Mouse (Mus musculus): ENCODE measurements around the gene Sprn.

The Sprn gene

GRCm38 (mm10) chr7:140154218-140154927 lies at the start of gene Sprn:
Gene Sprn (minus strand): TSS chr7:140154877.
- peak; percentile 64 for DNase-seq

DNA sequence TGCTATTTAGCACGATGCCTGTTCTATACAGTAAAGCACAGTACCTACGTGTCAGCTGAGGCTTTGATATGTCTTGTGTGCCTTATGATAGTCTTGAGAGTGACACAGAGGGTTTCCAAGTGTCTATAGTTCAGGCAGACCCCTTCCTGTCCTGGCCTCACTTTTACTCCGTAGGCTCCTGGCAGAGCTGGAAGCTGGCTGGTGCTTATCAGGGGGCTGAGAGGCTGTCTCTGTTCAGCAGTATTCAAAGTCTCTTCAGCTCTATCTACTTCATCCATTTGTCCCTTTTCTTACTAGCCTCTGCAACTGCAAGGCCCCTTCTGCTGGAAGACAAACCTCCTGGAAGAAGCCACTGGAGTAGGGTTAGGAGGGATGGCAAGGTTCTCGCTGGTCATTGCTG lies 46.4 kb upstream of the Sprn start:
- no peak for DNase-seq

DNA sequence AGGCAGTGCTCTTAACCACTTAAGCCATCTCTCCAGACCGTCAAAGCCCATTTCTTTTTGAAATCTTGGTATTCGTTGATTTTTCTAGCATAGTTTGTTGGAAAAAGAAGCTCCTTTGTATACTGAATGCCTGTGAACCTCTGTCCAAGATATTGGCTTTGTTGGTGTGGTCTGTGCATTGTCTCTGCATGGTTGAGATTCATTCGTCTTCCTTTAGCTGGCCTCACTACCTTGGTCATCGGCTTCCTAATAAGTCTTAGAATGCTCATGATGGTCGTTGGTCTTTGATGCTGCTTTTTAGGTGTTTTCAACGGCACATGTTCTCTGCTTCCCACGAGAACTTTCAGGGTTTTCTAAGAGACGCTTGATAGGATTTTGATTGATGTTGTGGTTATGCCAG lies 41.3 kb upstream of the Sprn start:
- DNase-seq, result no peak

- no peak for DNase-seq
Observed at GRCm38 (mm10) chr7:140194031-140194430, 39.4 kb upstream of the Sprn start.

- DNase-seq, result no peak
Observed at GRCm38 (mm10) chr7:140192851-140193250, 38.2 kb upstream of the Sprn start.

GRCm38 (mm10) chr7:140192445-140192844 lies 37.8 kb upstream of the Sprn start:
- DNase-seq, result no peak

- no peak for DNase-seq
Observed at GRCm38 (mm10) chr7:140190435-140190834, 35.8 kb upstream of the Sprn start.

- no peak for DNase-seq
Observed at GRCm38 (mm10) chr7:140188391-140189328, 34.0 kb upstream of the Sprn start.

- DNase-seq, result no peak
Observed at GRCm38 (mm10) chr7:140187721-140188390, 33.2 kb upstream of the Sprn start.

- DNase-seq, result no peak
Observed at GRCm38 (mm10) chr7:140186646-140187620, 32.3 kb upstream of the Sprn start.

GRCm38 (mm10) chr7:140184206-140184605 lies 29.5 kb upstream of the Sprn start:
- no peak for DNase-seq

DNA sequence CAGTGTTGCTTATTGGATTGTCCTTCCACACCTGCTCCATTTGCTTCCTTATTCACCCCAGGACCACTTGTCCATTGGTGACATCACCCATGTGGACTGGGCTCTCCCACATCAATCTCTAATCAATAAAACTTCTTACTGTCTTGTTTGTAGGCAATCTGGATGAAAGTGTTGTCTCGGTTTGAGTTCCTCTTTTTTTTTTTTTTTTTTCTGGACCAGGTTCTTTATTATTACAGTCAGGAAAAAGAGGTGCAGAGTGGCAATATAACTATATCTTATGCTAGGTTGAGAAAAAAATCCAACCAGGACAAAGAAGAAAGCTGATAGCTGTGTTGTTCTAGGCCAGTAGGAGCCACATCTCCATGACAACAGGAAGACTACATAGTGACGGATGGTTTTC lies 26.0 kb upstream of the Sprn start:
- DNase-seq, result no peak

DNA sequence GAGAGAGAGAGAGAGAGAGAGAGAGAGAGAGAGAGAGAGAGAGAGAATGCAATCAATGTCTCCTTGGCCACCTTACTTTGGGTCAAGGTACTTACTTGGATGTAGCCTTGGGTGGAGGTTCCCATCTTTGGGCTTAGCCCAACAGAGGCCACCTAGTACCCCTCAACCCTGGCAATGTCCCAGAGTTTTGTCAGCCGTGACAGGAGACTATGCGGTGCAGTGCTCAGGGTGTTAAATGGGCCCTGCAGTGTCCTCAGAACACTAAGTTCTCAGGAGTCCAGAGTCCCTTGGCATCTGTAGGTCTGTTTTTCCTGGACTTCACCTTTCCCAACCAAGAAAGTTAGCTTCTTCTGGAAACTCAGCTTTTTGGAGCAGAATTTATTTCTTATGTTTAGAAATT lies 24.5 kb upstream of the Sprn start:
- no peak for DNase-seq

GRCm38 (mm10) chr7:140172936-140173335 lies 18.3 kb upstream of the Sprn start, which contains the start of gene Olfr523:
Gene Olfr523 (plus strand): TSS chr7:140173217.
- peak; percentile 43 for DNase-seq

DNA sequence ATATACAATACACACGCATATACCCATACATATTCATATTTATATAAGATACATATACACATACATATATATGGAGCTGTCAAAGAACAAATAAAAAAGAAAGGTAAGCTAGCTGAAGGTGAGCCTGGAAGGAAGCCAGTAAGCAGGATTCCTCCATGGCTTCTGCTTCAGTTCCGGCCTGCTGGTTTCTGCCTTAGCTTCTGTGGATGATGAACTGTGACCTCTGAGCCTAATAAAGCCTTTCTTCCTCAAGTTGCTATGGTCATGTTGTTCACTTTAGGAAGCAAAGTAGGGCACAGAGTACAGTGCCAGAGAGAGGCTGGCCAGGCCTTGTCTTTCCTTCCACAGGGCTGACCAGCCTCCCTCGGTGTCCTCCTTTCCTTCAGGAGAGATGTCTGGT lies 16.2 kb upstream of the Sprn start:
- no peak for DNase-seq

- no peak for DNase-seq
Observed at GRCm38 (mm10) chr7:140169386-140169785, 14.7 kb upstream of the Sprn start.

- DNase-seq, result no peak
Observed at GRCm38 (mm10) chr7:140167950-140168349, 13.3 kb upstream of the Sprn start.

DNA sequence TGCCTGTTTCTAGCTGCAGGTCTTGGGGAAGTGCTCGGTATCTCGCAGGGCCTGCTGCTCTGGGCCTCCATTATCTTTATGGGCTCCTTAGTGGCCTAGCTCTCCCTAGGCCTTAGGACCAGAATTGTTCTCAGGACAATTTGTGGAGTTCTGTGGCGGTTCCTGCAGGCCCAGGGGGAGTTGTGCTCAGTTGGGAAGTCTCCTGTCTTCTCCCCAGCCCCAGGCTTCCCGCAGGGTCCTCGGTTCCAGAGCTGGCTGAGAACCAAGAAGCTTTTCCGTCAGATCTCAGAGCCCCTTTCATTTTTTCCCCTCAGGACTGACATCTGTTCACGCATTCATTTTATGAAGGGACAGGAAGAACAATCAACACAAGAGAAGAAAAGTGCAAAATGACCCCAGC lies 10.0 kb upstream of the Sprn start, which contains the start of gene Olfr522:
Olfr522 (minus strand) TSS at position 101 of the 400 bp plus-strand sequence.
- no peak for DNase-seq

DNA sequence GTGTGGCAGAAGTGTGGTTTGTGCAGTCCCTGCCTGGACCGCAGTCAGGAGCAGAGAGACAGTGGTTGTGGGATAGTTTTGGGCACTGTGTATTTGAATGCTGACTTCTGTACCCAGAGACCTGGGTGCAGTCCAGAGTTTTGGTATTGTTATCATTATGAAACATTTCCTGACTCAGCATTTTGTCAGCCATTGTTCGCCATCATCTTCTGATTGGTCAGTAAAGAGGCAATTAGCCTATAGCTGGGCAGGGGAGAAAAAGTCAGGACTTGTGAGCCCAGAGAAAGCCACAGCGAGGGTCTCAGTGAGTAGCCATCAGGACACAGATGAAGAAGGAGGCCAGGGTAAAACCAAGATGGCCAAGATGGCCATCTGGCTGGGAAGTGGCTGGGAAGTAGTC lies 5.7 kb upstream of the Sprn start:
- no peak for DNase-seq

GRCm38 (mm10) chr7:140153829-140154217 lies 854 bp downstream of the Sprn start:
- DNase-seq, result no peak

DNA sequence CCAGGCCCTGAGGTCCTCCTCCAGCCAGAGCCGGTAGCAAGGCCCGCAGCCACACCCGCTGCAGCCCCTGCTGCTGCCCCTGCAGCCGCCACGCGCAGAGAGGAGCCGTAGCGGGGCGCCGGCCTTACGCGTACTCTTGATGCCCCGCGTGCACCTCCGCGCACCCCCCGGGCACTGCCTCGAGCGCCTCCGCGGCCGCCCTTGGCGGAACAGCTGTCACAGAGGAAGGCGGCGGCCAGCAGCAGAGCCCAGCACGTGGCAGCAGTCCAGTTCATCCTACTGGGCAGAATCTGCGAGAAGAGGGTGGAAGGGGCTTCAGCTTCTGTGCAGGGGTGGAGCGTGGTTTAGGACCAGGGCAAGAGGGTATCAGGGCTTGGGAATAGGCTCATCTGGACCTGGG lies 1.3 kb downstream of the Sprn start:
- DNase-seq, result peak; percentile 61

DNA sequence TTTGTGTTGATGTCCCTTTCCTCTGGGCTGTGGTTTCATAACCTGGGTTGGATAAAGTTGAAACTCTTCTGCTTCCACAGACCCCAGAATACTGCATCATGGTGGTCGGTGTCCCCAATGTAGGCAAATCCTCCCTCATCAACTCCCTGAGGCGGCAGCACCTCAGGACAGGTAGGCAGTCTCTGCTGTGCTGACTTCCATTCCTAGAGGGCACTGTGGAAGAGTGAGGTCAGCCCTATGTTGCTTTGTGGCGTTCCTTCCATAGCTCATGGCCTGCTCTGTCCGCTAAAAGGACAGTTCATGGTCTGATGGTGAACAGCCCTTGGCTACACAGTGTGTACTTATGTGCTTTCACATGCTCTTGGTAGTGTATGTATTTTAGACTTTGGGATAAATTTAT lies 10.1 kb downstream of the Sprn start:
- no peak for DNase-seq

Measured in cerebellum, adult 11 months (tissue).